Mouse (Mus musculus) heart, postnatal 25 days (tissue): ENCODE data around the gene Pcyt2. TPM values are rescaled to one million over a fixed set of nuclear protein-coding genes. Genes with fewer than 3 reads are reported as not detected.
A peak's percentile ranks its signal among the peaks of the same experiment; 100 is the strongest.
"Not testable (repeated sequence)": the region's sequence is repeated elsewhere in the genome, so short reads cannot be mapped to it uniquely, and the experiment has no call there.

Experiments used
- DNase-seq: peaks from one replicate; pipeline ENCODE4 v3.0.0; 2022; ENCODE audit warnings: low spot score
- intact Hi-C: fragments of 180-260 bp; cut with DNase I; formaldehyde crosslinking; loops from one replicate; pipeline ENCODE4 v1.15.1; 2025
- total RNA-seq, 2 experiments: library from RNA; stranded (reverse); gene quantifications; 2 replicates each; pipeline ENCODE4 v1.2.3; 2021

Gene Pcyt2
- total RNA-seq, 2 experiments from 2014 or later = 54.2 to 59.3 TPM

DNA sequence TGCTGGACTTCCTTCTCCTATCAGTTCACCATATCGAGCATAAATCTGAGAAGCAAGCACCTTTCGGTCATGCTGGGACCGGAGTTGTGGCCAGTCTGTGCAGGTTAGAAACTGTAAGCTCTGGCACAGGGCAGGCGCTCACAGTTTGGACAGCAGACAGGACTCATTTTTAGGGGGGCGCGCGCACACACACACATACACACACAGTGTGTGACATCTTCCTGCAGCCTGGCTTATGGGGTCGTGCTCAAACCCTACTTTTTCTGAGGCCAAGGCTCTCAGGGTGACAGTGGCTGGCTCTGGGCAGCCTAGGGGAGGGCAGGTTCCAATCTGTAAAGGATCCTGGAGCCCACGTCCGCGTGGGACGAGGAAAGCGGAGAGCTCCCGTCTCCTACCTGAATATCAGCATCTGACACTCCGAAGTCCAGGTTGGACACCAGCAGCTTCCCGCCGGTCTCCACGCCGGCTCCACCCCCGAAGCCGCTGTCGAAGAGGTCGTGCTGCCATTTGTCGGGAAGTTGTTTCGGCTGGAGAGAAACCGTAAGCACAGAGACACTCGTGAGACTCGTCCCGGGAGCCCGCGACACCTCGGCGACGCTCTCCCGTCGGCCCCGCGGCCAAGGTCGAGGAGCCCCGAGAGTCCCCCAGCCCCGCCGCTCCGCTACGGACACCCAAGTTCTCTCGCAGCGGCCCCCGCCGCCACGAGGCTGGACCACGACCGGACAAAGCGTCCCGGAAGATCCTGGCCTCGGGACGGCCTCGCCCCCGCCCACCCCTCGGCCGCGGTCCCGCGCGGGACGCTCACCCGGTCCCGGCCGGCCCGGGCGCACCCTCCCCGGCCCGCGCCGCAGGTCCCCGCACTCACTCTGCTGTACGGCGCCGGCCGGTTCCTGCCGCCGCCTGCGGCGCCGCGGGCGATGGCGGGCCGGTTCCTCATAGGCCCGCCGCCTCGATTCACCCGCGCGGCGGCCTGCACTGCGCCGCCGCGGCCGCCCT, 20.2 kb downstream of the Pcyt2 start:
- intact Hi-C loops = loop anchor here (2.0 kb wide), 1 partner anchor 15 kb away; no protein-coding TSS in a partner anchor
- no peak for DNase-seq

DNA sequence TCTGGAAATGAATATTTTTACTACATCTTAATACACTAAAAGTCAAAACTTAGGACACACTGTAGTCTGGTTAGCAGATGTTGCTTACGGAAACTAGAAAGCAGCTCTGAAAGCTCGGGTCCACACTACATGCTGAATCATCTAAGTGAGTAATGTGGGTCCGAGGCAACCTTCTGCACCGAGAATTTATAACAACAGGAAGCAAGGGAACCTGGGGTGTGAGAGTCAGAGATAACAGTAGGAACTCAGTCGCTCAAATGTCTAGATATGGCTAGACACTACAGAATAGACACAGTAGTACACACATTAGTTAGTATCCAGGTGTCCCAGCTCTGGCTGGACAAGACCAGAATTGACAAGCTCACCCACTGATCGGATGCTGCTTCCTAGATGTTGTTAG, 29.2 kb downstream of the Pcyt2 start:
- no peak for DNase-seq
- intact Hi-C loops = no loop called here

DNA sequence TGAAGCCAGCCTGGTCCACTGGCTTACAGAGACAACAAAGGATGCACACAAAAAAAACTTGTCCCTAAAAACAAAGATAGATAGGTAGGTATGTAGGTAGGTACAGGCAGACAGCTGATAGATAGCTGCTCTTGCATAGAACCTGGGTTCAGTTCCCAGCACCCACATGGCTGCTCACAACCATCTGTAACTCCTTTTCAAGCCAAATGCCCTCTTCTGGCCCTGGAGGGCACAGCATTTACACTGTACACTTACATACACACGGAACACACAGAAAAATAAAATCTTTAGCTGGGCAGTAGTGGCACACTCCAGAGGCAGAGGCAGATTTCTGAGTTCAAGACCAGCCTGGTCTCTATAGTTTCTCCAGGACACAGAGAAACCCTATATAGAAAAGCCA, 33.8 kb downstream of the Pcyt2 start:
- DNase-seq = no peak
- intact Hi-C loops = loop anchor here (2.0 kb wide), 1 partner anchor 13 kb away; no protein-coding TSS in a partner anchor

DNA sequence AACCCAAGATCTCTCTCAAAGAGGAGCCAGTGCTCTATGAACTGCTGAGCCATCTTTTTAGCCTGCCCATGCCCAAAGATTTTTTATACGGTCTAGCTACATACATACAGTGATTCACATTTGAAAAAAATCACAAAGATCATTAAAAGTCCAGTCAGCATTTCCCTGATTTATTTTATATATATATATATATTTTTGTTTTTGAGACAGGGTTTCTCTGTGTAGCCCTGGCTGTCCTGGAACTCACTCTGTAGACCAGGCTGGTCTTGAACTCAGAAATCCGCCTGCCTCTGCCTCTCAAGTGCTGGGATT, 34.8 kb downstream of the Pcyt2 start:
- DNase-seq = not testable (repeated sequence)
- intact Hi-C loops = loop anchor here (2.0 kb wide), 1 partner anchor 14 kb away; no protein-coding TSS in a partner anchor

DNA sequence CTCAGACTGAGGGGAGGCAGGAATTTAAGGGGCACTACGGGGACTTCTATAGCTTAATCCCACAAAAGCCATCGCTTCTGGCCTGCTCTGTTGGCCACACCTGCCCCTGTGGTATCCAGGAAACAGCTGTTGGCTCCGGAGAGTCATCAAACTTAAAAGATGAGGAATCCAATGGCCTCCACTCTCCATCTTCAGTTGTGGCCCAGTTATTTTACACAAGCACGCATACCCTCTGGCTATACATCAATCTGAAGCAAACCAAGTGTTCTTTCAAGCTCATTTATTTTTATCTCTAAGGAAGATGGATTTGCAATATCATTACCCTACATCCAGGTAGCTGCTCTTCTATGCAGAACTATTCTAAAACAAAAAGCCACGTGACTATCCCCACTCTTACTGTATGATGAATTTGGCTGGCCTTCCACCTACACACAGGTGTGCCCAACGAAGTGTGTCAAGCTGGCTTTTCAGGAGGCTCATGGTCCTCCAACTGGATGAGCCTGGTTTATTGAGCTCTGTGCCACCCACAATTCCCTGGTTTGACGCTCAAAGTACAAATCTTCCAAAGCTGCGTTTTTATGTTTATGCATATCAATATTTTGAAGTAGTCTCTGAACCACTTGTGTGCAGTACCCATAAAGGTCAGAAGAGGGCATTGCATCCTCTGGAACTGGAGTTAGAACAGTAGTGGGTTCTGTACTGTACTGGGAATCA, 35.3 kb downstream of the Pcyt2 start:
- intact Hi-C loops = loop anchor here (2.0 kb wide), 1 partner anchor 14 kb away; no protein-coding TSS in a partner anchor
- no peak for DNase-seq

DNA sequence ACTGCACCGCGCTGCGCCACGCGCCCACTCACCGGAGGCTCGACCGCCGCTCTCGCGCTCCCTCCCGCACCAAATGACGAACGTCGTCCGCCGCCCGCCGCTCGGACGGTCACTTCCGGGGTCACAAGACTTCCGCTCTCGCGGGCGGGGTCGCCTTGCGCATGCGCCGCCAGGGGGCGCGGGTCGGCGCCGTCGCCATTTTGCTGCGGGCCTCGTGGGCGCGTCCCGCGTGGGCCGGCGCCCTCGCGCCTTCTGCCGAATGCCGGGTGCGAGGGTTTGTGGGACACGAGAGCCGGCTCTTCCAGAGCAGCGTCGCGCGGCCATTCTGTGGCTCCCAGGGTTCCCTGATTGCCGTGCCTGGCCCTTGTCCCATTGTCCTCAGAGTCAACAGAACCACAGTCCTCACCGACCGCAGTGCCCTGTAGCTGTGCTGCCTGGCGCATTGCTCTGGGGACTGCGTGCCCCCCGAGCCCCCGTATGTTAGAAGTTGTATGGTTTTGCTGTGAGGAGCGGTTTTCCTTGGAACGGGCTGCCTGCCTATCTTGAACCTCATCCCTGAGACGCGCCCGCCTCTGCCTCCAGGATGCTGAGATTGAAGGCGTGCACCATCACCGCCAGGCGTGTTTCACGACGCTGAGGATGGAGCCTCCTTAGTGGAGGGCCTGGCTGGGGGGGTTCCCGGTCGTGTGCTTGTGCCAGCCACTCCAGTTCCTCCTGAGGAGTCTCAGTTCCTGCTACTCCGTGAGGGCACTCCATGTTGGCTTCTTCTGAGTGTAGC, 36.1 kb downstream of the Pcyt2 start, which contains the start of gene Arhgdia:
Gene Arhgdia (minus strand): TSS at position 135 of the 778 bp plus-strand sequence.
- intact Hi-C loops = loop anchor here (2.0 kb wide), 1 partner anchor 15 kb away; no protein-coding TSS in a partner anchor
- peak; percentile 79 for DNase-seq

DNA sequence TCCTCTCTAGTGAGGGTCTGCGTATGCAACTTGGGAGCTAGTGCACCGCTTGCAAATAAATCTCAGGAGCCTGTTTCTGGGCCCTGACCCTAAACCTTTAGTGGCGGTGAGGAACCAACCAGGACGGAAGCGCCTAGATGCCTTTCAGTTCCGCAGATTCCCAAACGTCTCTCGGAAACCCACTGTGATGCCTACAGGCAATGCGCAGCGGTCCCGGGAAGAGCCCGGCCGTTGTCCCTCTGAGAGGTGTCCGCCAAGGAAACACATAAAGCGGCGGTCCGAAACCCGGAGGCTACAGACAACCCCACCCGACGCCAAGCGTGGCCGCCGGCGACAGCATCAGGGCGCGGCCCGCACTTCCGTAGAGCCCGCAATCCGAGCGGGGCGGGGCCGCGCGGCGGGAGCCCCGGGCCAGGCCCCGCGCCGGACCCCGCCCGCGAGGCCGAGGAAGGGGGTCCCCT, 36.8 kb downstream of the Pcyt2 start:
- no peak for DNase-seq
- intact Hi-C loops = no loop called here

DNA sequence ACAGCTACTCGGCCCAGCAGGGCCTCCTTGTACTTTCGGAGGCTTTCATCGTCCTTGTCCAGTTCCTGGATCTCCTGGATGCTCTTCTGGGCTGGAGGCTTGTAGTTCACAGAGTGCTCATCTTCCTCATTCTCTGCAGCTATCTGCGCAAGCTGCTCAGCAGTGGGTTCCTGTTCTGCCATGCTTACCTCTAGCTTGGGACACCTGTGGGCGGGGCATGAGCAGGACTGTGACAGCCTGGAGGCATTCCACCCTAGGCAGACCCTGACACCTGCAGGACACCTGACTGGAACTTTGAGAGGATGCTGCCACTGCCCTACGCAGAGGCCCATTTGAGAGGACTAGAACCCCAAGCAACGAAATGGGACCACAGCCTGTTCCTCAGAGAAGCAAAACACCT, 37.5 kb downstream of the Pcyt2 start:
- DNase-seq = no peak
- intact Hi-C loops = no loop called here

DNA sequence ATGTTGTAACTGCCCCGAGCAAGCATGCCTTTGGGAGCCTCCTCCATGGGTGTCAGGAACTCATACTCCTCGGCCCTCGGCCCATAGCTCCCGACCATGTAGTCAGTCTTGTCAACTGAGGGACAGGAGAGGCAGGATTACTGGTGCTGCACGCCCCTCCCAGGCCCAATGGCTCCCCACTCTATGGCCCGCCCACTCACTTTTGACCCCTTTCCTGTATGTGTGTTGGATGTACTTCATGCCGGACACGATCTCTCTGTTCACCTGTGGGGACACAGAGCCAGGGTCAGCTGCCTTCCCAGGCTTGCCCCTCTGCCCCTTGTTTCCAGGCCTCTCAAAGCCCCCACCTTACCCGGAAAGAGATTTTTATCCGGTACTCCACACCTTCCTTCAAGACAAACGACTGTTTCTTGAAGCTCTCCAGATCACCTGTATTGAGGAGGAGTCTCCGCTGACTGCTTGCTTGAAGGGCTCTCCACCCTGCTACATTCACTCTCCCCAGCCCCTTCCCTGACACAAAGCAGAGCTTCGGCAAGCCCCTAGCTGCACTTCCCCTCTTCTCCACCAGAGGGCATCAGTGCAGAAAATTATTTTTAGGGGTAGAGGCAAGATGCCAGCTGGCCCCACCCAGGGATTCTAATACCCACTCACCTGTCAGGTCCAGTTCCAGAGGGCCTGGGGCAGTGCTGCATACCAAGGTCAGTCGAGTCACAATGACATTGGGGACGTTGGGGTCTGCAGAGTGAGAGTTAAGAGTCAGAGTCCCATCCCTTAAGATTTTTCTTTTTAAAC, 38.2 kb downstream of the Pcyt2 start:
- no peak for DNase-seq
- intact Hi-C loops = loop anchor here (1.0 to 2.0 kb wide), 2 partner anchors 33 to 133 kb away; no protein-coding TSS in a partner anchor

DNA sequence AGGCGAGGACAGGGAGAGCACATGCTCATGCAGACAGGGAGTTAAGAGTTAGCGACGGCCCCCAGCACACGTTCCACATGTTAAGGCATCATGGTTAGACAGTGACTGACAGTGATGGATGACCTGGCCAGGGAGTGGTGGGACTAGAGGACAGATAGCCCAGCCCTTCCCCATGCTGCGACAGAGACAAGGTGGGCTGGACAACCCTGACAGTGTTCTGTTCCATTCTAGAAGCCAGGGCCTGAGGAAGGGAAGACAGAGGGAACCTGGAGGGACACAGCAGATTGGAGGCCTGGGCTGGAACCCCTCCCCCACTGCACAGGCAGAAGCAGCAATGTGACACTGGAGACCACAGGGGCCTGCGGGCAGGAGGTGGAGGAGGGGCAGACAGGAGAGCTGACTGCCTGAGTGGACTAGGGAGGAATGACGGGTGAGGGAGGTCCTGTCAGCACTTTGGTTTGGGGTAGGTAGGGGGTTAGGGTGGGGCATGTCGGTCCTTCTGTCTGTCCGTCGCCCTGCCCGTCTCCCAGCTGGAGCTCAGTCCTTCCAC, 39.0 kb downstream of the Pcyt2 start:
- DNase-seq = no peak
- intact Hi-C loops = loop anchor here (1.0 to 2.0 kb wide), 2 partner anchors 34 to 134 kb away; no protein-coding TSS in a partner anchor

DNA sequence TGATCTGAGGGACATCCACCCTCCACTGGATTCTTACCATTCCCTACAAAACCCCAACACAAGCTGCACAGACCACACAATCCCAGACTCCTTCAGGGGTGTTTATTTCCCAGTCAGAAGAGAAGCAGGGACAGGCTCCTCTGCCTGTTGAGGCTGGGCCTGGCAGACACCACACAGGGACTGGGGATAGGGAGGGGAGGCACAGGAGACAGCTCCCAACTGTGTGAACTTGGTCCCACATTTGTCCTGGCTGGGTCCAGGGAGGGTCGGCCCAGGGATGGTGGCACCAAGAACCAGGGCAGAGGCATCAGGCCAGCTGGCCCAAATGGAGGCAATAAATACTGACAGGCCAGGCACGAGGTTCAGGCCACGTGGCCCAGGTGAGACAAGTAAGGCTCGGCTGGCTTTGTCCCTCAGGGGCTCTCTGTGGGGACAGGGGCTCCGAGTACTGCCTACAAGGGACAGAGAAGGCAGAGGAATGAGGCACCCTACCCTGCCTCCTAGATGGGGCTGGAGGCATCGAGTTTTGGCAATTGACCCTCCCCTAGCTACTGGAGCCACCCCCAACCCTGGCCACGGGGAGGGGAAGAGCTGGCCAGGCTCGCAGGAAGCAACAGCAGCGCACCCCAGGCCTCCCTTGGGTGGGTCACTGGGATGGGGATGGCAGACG, 39.6 kb downstream of the Pcyt2 start:
- intact Hi-C loops = loop anchor here (2.0 kb wide), 1 partner anchor 35 kb away; no protein-coding TSS in a partner anchor
- DNase-seq = no peak

DNA sequence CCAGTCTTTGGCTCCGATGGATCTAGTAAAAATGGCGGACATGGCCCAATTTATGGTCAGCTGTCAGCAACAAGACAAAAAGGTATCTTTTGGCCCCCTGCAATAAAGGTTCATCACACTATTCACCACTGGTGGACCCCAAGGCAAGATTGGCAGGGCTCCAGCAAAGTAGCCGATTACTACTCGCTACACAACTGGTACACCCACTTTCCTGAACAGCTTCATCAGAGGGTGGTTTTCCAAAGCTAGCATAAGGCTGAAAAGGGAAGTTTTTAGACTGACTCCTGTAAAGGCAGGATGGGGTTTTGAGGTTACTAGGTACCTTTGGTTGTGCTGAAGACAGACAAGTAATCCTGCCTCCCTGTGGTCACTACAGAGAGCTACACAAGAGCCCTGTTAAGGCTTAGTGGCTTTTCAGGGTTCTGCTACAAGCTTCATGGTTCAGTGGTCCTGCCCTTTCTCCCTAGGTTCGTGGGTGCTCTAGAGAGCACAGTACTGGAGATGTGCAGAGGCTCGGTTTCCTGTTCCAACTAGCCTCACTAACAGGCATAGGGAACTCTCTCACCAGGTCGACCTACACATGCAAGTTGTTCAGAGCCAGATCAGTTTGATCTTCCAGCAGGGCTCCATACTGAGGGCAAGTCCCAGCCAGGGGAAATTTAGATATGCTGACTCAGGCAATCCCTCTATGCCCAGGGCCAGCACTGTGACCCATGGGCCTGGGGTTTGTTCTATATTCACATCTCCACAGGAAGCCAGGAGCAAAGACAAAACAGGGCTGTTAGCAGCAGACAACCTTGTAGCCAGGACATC, 40.3 kb downstream of the Pcyt2 start:
- intact Hi-C loops = loop anchor here (2.0 kb wide), 2 partner anchors 35 to 61 kb away; no protein-coding TSS in a partner anchor
- DNase-seq = no peak

DNA sequence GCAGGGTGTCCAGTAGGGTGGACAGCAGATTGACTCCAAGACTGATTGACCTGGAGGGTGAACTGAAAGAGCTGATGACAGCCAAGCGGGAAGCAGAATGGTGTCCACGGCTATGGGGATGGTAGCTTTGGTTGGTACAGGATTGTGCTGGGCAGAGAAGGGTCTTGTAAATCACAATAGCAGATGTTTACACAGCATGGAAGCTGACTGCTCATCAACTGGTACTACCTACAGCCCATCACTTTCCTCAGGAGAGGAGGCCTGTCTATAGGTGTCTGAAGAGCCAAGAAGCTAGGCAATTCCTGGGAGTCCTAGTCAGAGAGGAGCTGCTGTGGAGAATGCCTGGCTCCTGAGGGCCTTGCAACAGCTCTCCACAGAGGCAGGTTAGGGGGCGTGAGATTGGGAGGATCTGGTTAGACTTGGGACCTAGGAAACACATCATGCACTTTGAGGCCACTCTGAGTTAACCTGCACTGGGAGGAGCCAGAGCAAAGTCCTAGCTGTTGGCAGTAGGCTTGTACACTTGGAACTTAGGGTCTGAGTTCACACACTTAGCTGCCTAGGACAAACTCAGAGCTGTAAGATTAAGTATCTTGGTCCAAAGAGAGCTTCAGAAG, 41.3 kb downstream of the Pcyt2 start:
- no peak for DNase-seq
- intact Hi-C loops = loop anchor here (2.0 kb wide), 1 partner anchor 60 kb away; no protein-coding TSS in a partner anchor

DNA sequence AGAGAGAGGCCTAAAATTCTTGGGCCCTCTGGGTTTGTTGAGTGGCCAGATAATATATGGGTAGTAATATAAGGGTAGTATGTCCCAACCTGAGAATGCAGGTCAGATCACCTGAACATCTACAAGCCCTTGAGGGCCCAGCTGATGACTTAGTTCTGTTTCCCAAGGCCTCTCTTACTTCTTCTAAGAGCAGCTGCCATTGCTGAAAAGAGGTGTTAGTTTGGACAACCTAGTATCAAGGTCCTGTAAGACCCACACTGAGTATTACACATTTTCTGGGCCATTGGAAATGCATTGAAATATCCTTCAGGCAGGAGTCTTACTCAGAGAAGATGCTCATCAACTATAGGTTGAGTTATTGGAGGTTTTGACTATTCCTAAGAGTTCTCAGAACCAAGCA, 41.8 kb downstream of the Pcyt2 start:
- DNase-seq = no peak
- intact Hi-C loops = loop anchor here (2.0 kb wide), 1 partner anchor 59 kb away; no protein-coding TSS in a partner anchor

DNA sequence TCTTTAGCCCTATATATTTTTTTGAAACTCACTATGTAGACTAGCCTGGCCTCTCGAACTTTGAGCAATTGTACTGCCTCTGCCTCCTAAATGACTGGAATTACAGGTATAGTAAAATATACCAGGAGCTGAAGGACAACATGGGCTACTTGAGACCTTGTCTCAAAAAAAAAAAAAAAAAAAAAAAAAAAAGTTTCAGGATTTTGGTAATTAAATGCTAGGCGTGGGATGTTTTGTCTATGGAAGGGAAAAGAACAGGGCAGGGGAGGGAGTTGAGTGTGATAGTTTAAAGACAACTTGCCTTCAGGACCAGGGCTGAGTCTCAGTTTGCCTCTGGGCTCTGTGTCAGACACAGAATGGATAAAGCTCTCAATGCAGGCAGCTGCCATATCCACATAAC, 42.7 kb downstream of the Pcyt2 start:
- intact Hi-C loops = no loop called here

DNA sequence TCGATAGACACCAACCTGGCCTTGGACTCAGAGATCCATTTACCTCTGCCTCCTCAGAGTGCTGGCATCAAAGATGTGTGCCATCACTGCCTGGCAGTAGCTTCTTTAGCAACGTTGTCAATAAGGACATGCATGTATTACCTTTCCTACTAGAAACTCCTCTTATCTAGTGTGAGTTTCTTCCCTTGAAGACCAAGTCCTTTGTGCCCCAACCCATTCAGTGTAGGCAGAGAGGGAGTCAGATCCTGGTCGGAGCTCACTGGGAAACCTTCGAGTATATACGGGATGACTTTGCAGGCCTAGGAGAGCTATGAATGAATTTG, 43.5 kb downstream of the Pcyt2 start:
- intact Hi-C loops = no loop called here
- no peak for DNase-seq

More for the DNA sequence above, 42.7 kb downstream of the Pcyt2 start:
- no peak for DNase-seq
